Mouse (Mus musculus) MEL (cell line): Measurements from ENCODE around the gene Wipf1.

Experiments used
- CTCF ChIP-seq, 3 experiments: IDR thresholded peaks in 2 of 3; conservative IDR thresholded peaks in 1 of 3; 2 replicates each; pipeline ENCODE4 v1.5.1; 2011 to 2012; ENCODE audit warnings: low read length in 3 of 3, low read depth in 2 of 3, mild to moderate bottlenecking in 2 of 3, improper control_type of control experiment in 1 of 3, inconsistent platforms in 1 of 3, mixed read lengths in 1 of 3, moderate library complexity in 1 of 3; ENCODE audit not compliant: control insufficient read depth in 1 of 3, insufficient read depth in 1 of 3, poor library complexity in 1 of 3, severe bottlenecking in 1 of 3
- TAL1 ChIP-seq: IDR thresholded peaks from 2 replicates; pipeline ENCODE4 v1.6.1; 2012; ENCODE audit warnings: mild to moderate bottlenecking, inconsistent platforms, low read length, moderate library complexity, mixed read lengths

- TF ChIP-seq CTCF (IDR thresholded peaks at IDR 0.05 in 2 of 3, conservative IDR thresholded peaks at IDR 0.05 in 1 of 3; ENCODE audit: control insufficient read depth in 1 of 3, insufficient read depth in 1 of 3, low read depth in 2 of 3, low read length in 3 of 3, poor library complexity in 1 of 3, severe bottlenecking in 1 of 3) (no peak), TAL1 (peak; percentile 74)
Measured at GRCm38 (mm10) chr2:73475519-73475918, 54.0 kb downstream of the Wipf1 start.
